Mouse (Mus musculus) fat pad, adult 2 months (tissue): ENCODE data around the gene Cfap58.

Experiments used
- DNase-seq: peaks from one replicate; pipeline ENCODE4 v3.0.0-alpha.2; 2011; ENCODE audit warnings: low read depth, low spot score; ENCODE audit errors: extremely low read depth

The Cfap58 gene

GRCm38 (mm10) chr19:47937443-47938406, at the start of gene Cfap58:
Gene Cfap58, plus strand, starts transcription at chr19:47937675.
- DNase-seq: no peak

- no peak for DNase-seq
Measured at GRCm38 (mm10) chr19:47888037-47888436, 49.4 kb upstream of the Cfap58 start.

- DNase-seq: no peak
Measured at GRCm38 (mm10) chr19:47890489-47891130, 46.9 kb upstream of the Cfap58 start.

- DNase-seq: no peak
Measured at GRCm38 (mm10) chr19:47891562-47892312, 45.7 kb upstream of the Cfap58 start.

GRCm38 (mm10) chr19:47893092-47893491, 44.4 kb upstream of the Cfap58 start:
- DNase-seq: no peak

- DNase-seq: no peak
Measured at GRCm38 (mm10) chr19:47898472-47899079, 38.9 kb upstream of the Cfap58 start.

- no peak for DNase-seq
Measured at GRCm38 (mm10) chr19:47900012-47900411, 37.5 kb upstream of the Cfap58 start.

GRCm38 (mm10) chr19:47900558-47900957, 36.9 kb upstream of the Cfap58 start:
- DNase-seq: peak; percentile 50

- DNase-seq: no peak
Measured at GRCm38 (mm10) chr19:47902316-47903201, 34.9 kb upstream of the Cfap58 start.

- no peak for DNase-seq
Measured at GRCm38 (mm10) chr19:47903679-47904078, 33.8 kb upstream of the Cfap58 start.

- no peak for DNase-seq
Measured at GRCm38 (mm10) chr19:47905081-47905480, 32.4 kb upstream of the Cfap58 start.

GRCm38 (mm10) chr19:47905603-47906002, 31.9 kb upstream of the Cfap58 start:
- DNase-seq: no peak

- no peak for DNase-seq
Measured at GRCm38 (mm10) chr19:47907596-47907995, 29.9 kb upstream of the Cfap58 start.

GRCm38 (mm10) chr19:47908961-47909371, 28.5 kb upstream of the Cfap58 start:
- no peak for DNase-seq

- no peak for DNase-seq
Measured at GRCm38 (mm10) chr19:47909387-47910116, 27.9 kb upstream of the Cfap58 start.

GRCm38 (mm10) chr19:47910117-47910618, 27.3 kb upstream of the Cfap58 start:
- no peak for DNase-seq

GRCm38 (mm10) chr19:47910751-47911150, 26.7 kb upstream of the Cfap58 start:
- no peak for DNase-seq

GRCm38 (mm10) chr19:47913344-47913743, 24.1 kb upstream of the Cfap58 start:
- no peak for DNase-seq

- no peak for DNase-seq
Measured at GRCm38 (mm10) chr19:47914191-47914590, 23.3 kb upstream of the Cfap58 start.
